Mouse (Mus musculus) urinary bladder, postnatal 10 days (tissue): ENCODE results near the gene Alppl2.

Experiments used
- DNase-seq: peaks from one replicate; pipeline ENCODE4 v3.0.0; 2022; ENCODE audit warnings: low spot score

The Alppl2 gene

GRCm38 (mm10) chr1:87050072-87050471, 39.7 kb downstream of the Alppl2 start:
- DNase-seq = no peak

- no peak for DNase-seq
Measured at GRCm38 (mm10) chr1:87041814-87042438, 47.8 kb downstream of the Alppl2 start.

- peak; percentile 37 for DNase-seq
Measured at GRCm38 (mm10) chr1:87041119-87041518, 48.6 kb downstream of the Alppl2 start.

GRCm38 (mm10) chr1:87038477-87039070, 51.2 kb downstream of the Alppl2 start:
- no peak for DNase-seq
